Mouse (Mus musculus): ENCODE data around the gene Gm13694. TPM values are rescaled to one million over a fixed set of nuclear protein-coding genes. Genes with fewer than 3 reads are reported as not detected.

Gm13694 gene
- total RNA-seq, 1 experiment: 3.7 TPM

- no peaks in the 10 kb centered on the region for H3K9me3 ChIP-seq (ENCODE audit: control insufficient read depth, insufficient read depth, low read depth, low read length)
- no peak overlapping the region for H3K27ac ChIP-seq (ENCODE audit: insufficient read depth, low read depth, low read length, poor library complexity, severe bottlenecking)
- H3K36me3 ChIP-seq (ENCODE audit: control insufficient read depth, insufficient read depth, low read length, poor library complexity, severe bottlenecking): no peaks in the 10 kb centered on the region
- DNase-seq (ENCODE audit: low read depth, low spot score): no peak
- H3K9ac ChIP-seq (ENCODE audit: insufficient read depth, low read depth, low read length, poor library complexity, severe bottlenecking): no peak overlapping the region
- no peak for TF ChIP-seq CHD2 (IDR thresholded peaks at IDR 0.05; ENCODE audit: low read depth, low read length)
- no peak for TF ChIP-seq ZNF384 (IDR thresholded peaks at IDR 0.05; ENCODE audit: low read depth, low read length)
- no peak for TF ChIP-seq MAFK (IDR thresholded peaks at IDR 0.05; ENCODE audit: insufficient read depth, low read depth, low read length)
- no peak for TF ChIP-seq HCFC1 (IDR thresholded peaks at IDR 0.05; ENCODE audit: borderline replicate concordance, insufficient read depth, low read length)
- no peak for TF ChIP-seq ZC3H11A (IDR thresholded peaks at IDR 0.05; ENCODE audit: borderline replicate concordance, low read depth, low read length)
- in situ Hi-C loops (cut with MboI; ENCODE audit: low sequenced_read_pairs in 2 of 2, unreplicated experiment in 2 of 2): no loop called here
- no peaks in the 10 kb centered on the region for H3K4me1 ChIP-seq (ENCODE audit: control insufficient read depth in 2 of 2, insufficient read depth in 2 of 2, low read length in 2 of 2, poor library complexity in 1 of 2)
- H3K4me3 ChIP-seq (ENCODE audit: insufficient read depth in 1 of 2, low read depth in 1 of 2, low read length in 2 of 2, poor library complexity in 1 of 2, severe bottlenecking in 1 of 2): no peak overlapping the region
These were observed 41.0 kb downstream of the Gm13694 start for GRCm38 (mm10) chr2:84019519-84020305.

GRCm38 (mm10) chr2:84021930-84022329 lies 43.2 kb downstream of the Gm13694 start:
- Histone ChIP-seq H3K9ac (ENCODE audit: insufficient read depth, low read depth, low read length, poor library complexity, severe bottlenecking) (no peak overlapping the region), H3K4me3 (ENCODE audit: insufficient read depth in 1 of 2, low read depth in 1 of 2, low read length in 2 of 2, poor library complexity in 1 of 2, severe bottlenecking in 1 of 2) (no peak overlapping the region), H3K27ac (ENCODE audit: insufficient read depth, low read depth, low read length, poor library complexity, severe bottlenecking) (no peak overlapping the region), H3K36me3 (ENCODE audit: control insufficient read depth, insufficient read depth, low read length, poor library complexity, severe bottlenecking) (no peaks in the 10 kb centered on the region), H3K9me3 (ENCODE audit: control insufficient read depth, insufficient read depth, low read depth, low read length) (no peaks in the 10 kb centered on the region), H3K4me1 (ENCODE audit: control insufficient read depth in 2 of 2, insufficient read depth in 2 of 2, low read length in 2 of 2, poor library complexity in 1 of 2) (no peaks in the 10 kb centered on the region)
- no peak for DNase-seq (ENCODE audit: low read depth, low spot score)
- TF ChIP-seq ZNF384 (IDR thresholded peaks at IDR 0.05; ENCODE audit: low read depth, low read length) (no peak), CHD2 (IDR thresholded peaks at IDR 0.05; ENCODE audit: low read depth, low read length) (no peak), MAFK (IDR thresholded peaks at IDR 0.05; ENCODE audit: insufficient read depth, low read depth, low read length) (no peak), HCFC1 (IDR thresholded peaks at IDR 0.05; ENCODE audit: borderline replicate concordance, insufficient read depth, low read length) (no peak), ZC3H11A (IDR thresholded peaks at IDR 0.05; ENCODE audit: borderline replicate concordance, low read depth, low read length) (no peak)
- in situ Hi-C loops (cut with MboI; ENCODE audit: low sequenced_read_pairs in 2 of 2, unreplicated experiment in 2 of 2): no loop called here

DNA sequence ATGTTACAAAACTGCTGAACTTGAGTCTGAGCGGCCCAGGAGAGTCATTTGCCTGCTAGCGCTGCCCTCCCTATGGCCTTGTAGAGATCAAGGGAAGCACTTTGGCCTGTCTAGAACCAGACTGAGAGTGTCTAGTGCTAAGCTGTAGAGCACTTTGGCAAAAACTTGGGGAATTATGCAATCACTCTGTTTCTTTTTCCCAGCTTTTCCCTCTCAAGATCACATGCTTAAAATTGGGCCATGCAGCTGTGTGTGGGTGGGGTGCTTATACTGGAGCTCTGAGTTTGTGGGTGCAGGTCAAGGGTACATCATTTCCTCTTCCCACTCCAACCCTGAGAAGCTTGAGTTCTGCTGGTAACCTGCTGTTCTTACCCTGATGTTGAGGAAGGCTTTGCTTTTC lies 44.2 kb downstream of the Gm13694 start:
- Histone ChIP-seq H3K36me3 (ENCODE audit: control insufficient read depth, insufficient read depth, low read length, poor library complexity, severe bottlenecking) (no peaks in the 10 kb centered on the region), H3K4me1 (ENCODE audit: control insufficient read depth in 2 of 2, insufficient read depth in 2 of 2, low read length in 2 of 2, poor library complexity in 1 of 2) (no peaks in the 10 kb centered on the region), H3K4me3 (ENCODE audit: insufficient read depth in 1 of 2, low read depth in 1 of 2, low read length in 2 of 2, poor library complexity in 1 of 2, severe bottlenecking in 1 of 2) (no peak overlapping the region), H3K27ac (ENCODE audit: insufficient read depth, low read depth, low read length, poor library complexity, severe bottlenecking) (no peak overlapping the region), H3K9ac (ENCODE audit: insufficient read depth, low read depth, low read length, poor library complexity, severe bottlenecking) (no peak overlapping the region), H3K9me3 (ENCODE audit: control insufficient read depth, insufficient read depth, low read depth, low read length) (no peaks in the 10 kb centered on the region)
- in situ Hi-C loops (cut with MboI; ENCODE audit: low sequenced_read_pairs in 2 of 2, unreplicated experiment in 2 of 2): no loop called here
- TF ChIP-seq ZNF384 (IDR thresholded peaks at IDR 0.05; ENCODE audit: low read depth, low read length) (no peak), ZC3H11A (IDR thresholded peaks at IDR 0.05; ENCODE audit: borderline replicate concordance, low read depth, low read length) (no peak), CHD2 (IDR thresholded peaks at IDR 0.05; ENCODE audit: low read depth, low read length) (no peak), HCFC1 (IDR thresholded peaks at IDR 0.05; ENCODE audit: borderline replicate concordance, insufficient read depth, low read length) (no peak), MAFK (IDR thresholded peaks at IDR 0.05; ENCODE audit: insufficient read depth, low read depth, low read length) (no peak)
- no peak for DNase-seq (ENCODE audit: low read depth, low spot score)

DNA sequence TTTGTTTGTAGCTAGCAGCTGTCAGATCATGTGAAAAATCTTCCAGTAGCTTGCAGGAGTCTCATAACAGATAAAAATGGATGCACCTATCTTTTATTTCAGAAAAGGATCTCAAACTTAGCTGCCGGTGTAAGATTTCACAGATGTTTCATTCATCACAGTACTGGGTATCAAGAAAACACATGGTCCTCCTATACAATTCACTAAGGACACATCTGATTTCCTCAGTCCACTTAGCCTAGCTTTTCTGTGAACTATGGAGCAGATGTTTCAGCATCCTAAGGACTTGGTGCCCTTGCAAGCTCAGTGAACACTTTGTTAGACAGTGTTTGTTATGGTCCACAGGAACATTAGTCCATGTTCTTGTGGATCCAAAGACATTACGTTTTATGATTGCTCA lies 44.6 kb downstream of the Gm13694 start:
- TF ChIP-seq HCFC1 (IDR thresholded peaks at IDR 0.05; ENCODE audit: borderline replicate concordance, insufficient read depth, low read length) (no peak), ZC3H11A (IDR thresholded peaks at IDR 0.05; ENCODE audit: borderline replicate concordance, low read depth, low read length) (no peak), MAFK (IDR thresholded peaks at IDR 0.05; ENCODE audit: insufficient read depth, low read depth, low read length) (no peak), CHD2 (IDR thresholded peaks at IDR 0.05; ENCODE audit: low read depth, low read length) (no peak), ZNF384 (IDR thresholded peaks at IDR 0.05; ENCODE audit: low read depth, low read length) (no peak)
- H3K36me3 ChIP-seq (ENCODE audit: control insufficient read depth, insufficient read depth, low read length, poor library complexity, severe bottlenecking): no peaks in the 10 kb centered on the region
- DNase-seq (ENCODE audit: low read depth, low spot score): no peak
- no peaks in the 10 kb centered on the region for H3K4me1 ChIP-seq (ENCODE audit: control insufficient read depth in 2 of 2, insufficient read depth in 2 of 2, low read length in 2 of 2, poor library complexity in 1 of 2)
- no peak overlapping the region for H3K4me3 ChIP-seq (ENCODE audit: insufficient read depth in 1 of 2, low read depth in 1 of 2, low read length in 2 of 2, poor library complexity in 1 of 2, severe bottlenecking in 1 of 2)
- no peaks in the 10 kb centered on the region for H3K9me3 ChIP-seq (ENCODE audit: control insufficient read depth, insufficient read depth, low read depth, low read length)
- in situ Hi-C loops (cut with MboI; ENCODE audit: low sequenced_read_pairs in 2 of 2, unreplicated experiment in 2 of 2): no loop called here
- no peak overlapping the region for H3K27ac ChIP-seq (ENCODE audit: insufficient read depth, low read depth, low read length, poor library complexity, severe bottlenecking)
- H3K9ac ChIP-seq (ENCODE audit: insufficient read depth, low read depth, low read length, poor library complexity, severe bottlenecking): no peak overlapping the region

All from ES-E14 (cell line).